Mouse (Mus musculus) forebrain, embryonic 10.5 days (tissue): ENCODE measurements around the gene Lpp. TPM values are rescaled to one million over a fixed set of nuclear protein-coding genes. Genes with fewer than 3 reads are reported as not detected.

Experiments used
- DNase-seq: peaks from one replicate; pipeline ENCODE4 v3.0.0-alpha.2; 2017; ENCODE audit warnings: low spot score; ENCODE audit errors: extremely low spot score
- H3K27ac ChIP-seq: fragments of 300-500 bp; sonication (generic); 2 replicates; pipeline ENCODE4 v1.5.1; 2016; ENCODE audit warnings: mild to moderate bottlenecking
- H3K27me3 ChIP-seq: fragments of 300-500 bp; sonication (generic); 2 replicates; pipeline ENCODE4 v1.6.1; 2016; ENCODE audit warnings: mild to moderate bottlenecking; ENCODE audit not compliant: poor library complexity, severe bottlenecking
- H3K36me3 ChIP-seq: fragments of 300-500 bp; sonication (generic); replicated peaks from 2 replicates; pipeline ENCODE4 v1.6.1; 2016; ENCODE audit warnings: mild to moderate bottlenecking, moderate library complexity
- H3K4me1 ChIP-seq: fragments of 300-500 bp; sonication (generic); 2 replicates; pipeline ENCODE4 v1.6.1; 2016
- H3K4me3 ChIP-seq: fragments of 300-500 bp; sonication (generic); 2 replicates; pipeline ENCODE4 v1.5.1; 2016; ENCODE audit warnings: mild to moderate bottlenecking, moderate library complexity
- H3K9me3 ChIP-seq: fragments of 300-500 bp; sonication (generic); 2 replicates; pipeline ENCODE4 v1.6.1; 2016; ENCODE audit warnings: mild to moderate bottlenecking, moderate library complexity
- WGBS: fragments of 180-500 bp; shearing (Covaris S2); methylation state at CpG from one replicate; pipeline ENCODE4 v1.1.7; 2016; 5-methylcytosine and 5-hydroxymethylcytosine counted together
- polyA plus RNA-seq: library from polyadenylated mRNA; unstranded; fragments of >200 nt; fragmentation: Nextera tagmentation; extraction: Ambion mirVana; gene quantifications from 2 replicates; pipeline ENCODE4 v1.2.1, GENCODE M21; 2016

Gene Lpp
- polyA plus RNA-seq, 1 experiment from 2014 or later, result 27.3 TPM

- DNase-seq, result no peak
- no peak overlapping the region for H3K4me3 ChIP-seq
- H3K27ac ChIP-seq, result no peak overlapping the region
- H3K9me3 ChIP-seq, result no peaks in the 10 kb centered on the region
- H3K27me3 ChIP-seq, result no peaks in the 10 kb centered on the region
- peaks cover 5% of the 10 kb centered on the region for H3K36me3 ChIP-seq
- H3K4me1 ChIP-seq, result no peaks in the 10 kb centered on the region
These were observed 285.6 kb downstream of the Lpp start for GRCm38 (mm10) chr16:24678942-24679341.

- no peaks in the 10 kb centered on the region for H3K4me1 ChIP-seq
- H3K27ac ChIP-seq, result no peak overlapping the region
- H3K36me3 ChIP-seq, result no peaks in the 10 kb centered on the region; the same call in 1 of the 2 replicates
- no peak overlapping the region for H3K4me3 ChIP-seq
- no peak for DNase-seq
- H3K27me3 ChIP-seq, result no peaks in the 10 kb centered on the region
- WGBS, result 92% methylated on average over 4 of the region's 4 CpGs
- H3K9me3 ChIP-seq, result no peaks in the 10 kb centered on the region
These were observed 301.8 kb downstream of the Lpp start for GRCm38 (mm10) chr16:24695062-24695461.

- Histone ChIP-seq H3K4me1 (no peaks in the 10 kb centered on the region), H3K9me3 (no peaks in the 10 kb centered on the region), H3K36me3 (no peaks in the 10 kb centered on the region), H3K4me3 (no peak overlapping the region), H3K27me3 (no peaks in the 10 kb centered on the region), H3K27ac (no peak overlapping the region)
- WGBS, result 96% methylated on average over 3 of the region's 3 CpGs
- no peak for DNase-seq
These were observed 310.9 kb downstream of the Lpp start for GRCm38 (mm10) chr16:24704215-24704614.

GRCm38 (mm10) chr16:24723641-24724040 is 330.3 kb downstream of the Lpp start:
- no peak for DNase-seq
- Histone ChIP-seq H3K9me3 (no peaks in the 10 kb centered on the region), H3K27ac (no peak overlapping the region), H3K36me3 (no peaks in the 10 kb centered on the region), H3K4me3 (no peak overlapping the region), H3K4me1 (peaks cover 11% of the 10 kb centered on the region), H3K27me3 (no peaks in the 10 kb centered on the region)
- 63% methylated on average over 4 of the region's 4 CpGs for WGBS

GRCm38 (mm10) chr16:24732751-24733150 is 339.4 kb downstream of the Lpp start:
- H3K9me3 ChIP-seq, result no peaks in the 10 kb centered on the region
- no peak overlapping the region for H3K27ac ChIP-seq
- H3K36me3 ChIP-seq, result no peaks in the 10 kb centered on the region
- 74% methylated on average over 1 of the region's 1 CpGs for WGBS
- peaks cover 25% of the 10 kb centered on the region for H3K4me1 ChIP-seq
- DNase-seq, result no peak
- H3K27me3 ChIP-seq, result no peaks in the 10 kb centered on the region
- H3K4me3 ChIP-seq, result no peak overlapping the region

- no peaks in the 10 kb centered on the region for H3K36me3 ChIP-seq
- no peaks in the 10 kb centered on the region for H3K9me3 ChIP-seq
- H3K27me3 ChIP-seq, result no peaks in the 10 kb centered on the region
- no peak for DNase-seq
- H3K4me1 ChIP-seq, result peaks cover 27% of the 10 kb centered on the region
- 90% methylated on average over 1 of the region's 1 CpGs for WGBS
- no peak overlapping the region for H3K4me3 ChIP-seq
- no peak overlapping the region for H3K27ac ChIP-seq
These were observed 340.0 kb downstream of the Lpp start for GRCm38 (mm10) chr16:24733321-24733720.

- no peaks in the 10 kb centered on the region for H3K36me3 ChIP-seq
- WGBS, result 91% methylated on average over 2 of the region's 2 CpGs
- H3K4me3 ChIP-seq, result no peak overlapping the region
- H3K9me3 ChIP-seq, result no peaks in the 10 kb centered on the region
- no peaks in the 10 kb centered on the region for H3K27me3 ChIP-seq
- H3K27ac ChIP-seq, result no peak overlapping the region
- H3K4me1 ChIP-seq, result peaks cover 26% of the 10 kb centered on the region
- no peak for DNase-seq
These were observed 342.4 kb downstream of the Lpp start for GRCm38 (mm10) chr16:24735754-24736153.

- no peaks in the 10 kb centered on the region for H3K9me3 ChIP-seq
- no peak overlapping the region for H3K27ac ChIP-seq
- WGBS, result 61% methylated on average over 10 of the region's 10 CpGs
- H3K4me3 ChIP-seq, result no peak overlapping the region
- no peaks in the 10 kb centered on the region for H3K36me3 ChIP-seq
- no peaks in the 10 kb centered on the region for H3K27me3 ChIP-seq
- H3K4me1 ChIP-seq, result peaks cover 26% of the 10 kb centered on the region
- DNase-seq, result no peak
These were observed 344.2 kb downstream of the Lpp start for GRCm38 (mm10) chr16:24737362-24738057.

GRCm38 (mm10) chr16:24740714-24741113 is 347.4 kb downstream of the Lpp start:
- Histone ChIP-seq H3K27me3 (no peaks in the 10 kb centered on the region), H3K36me3 (no peaks in the 10 kb centered on the region), H3K27ac (no peak overlapping the region), H3K4me1 (peaks cover 26% of the 10 kb centered on the region), H3K4me3 (no peak overlapping the region), H3K9me3 (no peaks in the 10 kb centered on the region)
- 92% methylated on average over 4 of the region's 4 CpGs for whole genome bisulfite sequencing
- DNase-seq, result no peak

- Histone ChIP-seq H3K4me3 (no peak overlapping the region), H3K4me1 (no peaks in the 10 kb centered on the region), H3K36me3 (no peaks in the 10 kb centered on the region), H3K9me3 (no peaks in the 10 kb centered on the region), H3K27ac (no peak overlapping the region), H3K27me3 (no peaks in the 10 kb centered on the region)
- no peak for DNase-seq
These were observed 356.5 kb downstream of the Lpp start for GRCm38 (mm10) chr16:24749816-24750215.

GRCm38 (mm10) chr16:24756141-24756540 is 362.8 kb downstream of the Lpp start:
- no peaks in the 10 kb centered on the region for H3K27me3 ChIP-seq
- H3K36me3 ChIP-seq, result no peaks in the 10 kb centered on the region
- no peaks in the 10 kb centered on the region for H3K9me3 ChIP-seq
- H3K27ac ChIP-seq, result no peak overlapping the region
- WGBS, result 93% methylated on average over 9 of the region's 9 CpGs
- H3K4me3 ChIP-seq, result no peak overlapping the region
- DNase-seq, result no peak
- no peaks in the 10 kb centered on the region for H3K4me1 ChIP-seq

GRCm38 (mm10) chr16:24766051-24766450 is 372.7 kb downstream of the Lpp start:
- H3K27ac ChIP-seq, result no peak overlapping the region
- peaks cover 6% of the 10 kb centered on the region for H3K4me1 ChIP-seq
- DNase-seq, result no peak
- no peaks in the 10 kb centered on the region for H3K27me3 ChIP-seq
- no peak overlapping the region for H3K4me3 ChIP-seq
- no peaks in the 10 kb centered on the region for H3K9me3 ChIP-seq
- peaks cover 7% of the 10 kb centered on the region for H3K36me3 ChIP-seq
- 93% methylated on average over 3 of the region's 3 CpGs for WGBS

GRCm38 (mm10) chr16:24766596-24766995 is 373.3 kb downstream of the Lpp start:
- Histone ChIP-seq H3K36me3 (peaks cover 6% of the 10 kb centered on the region), H3K27ac (no peak overlapping the region), H3K9me3 (no peaks in the 10 kb centered on the region), H3K4me3 (no peak overlapping the region), H3K4me1 (peaks cover 6% of the 10 kb centered on the region), H3K27me3 (no peaks in the 10 kb centered on the region)
- DNase-seq, result no peak
- 94% methylated on average over 2 of the region's 2 CpGs for WGBS

- WGBS, result 88% methylated on average over 2 of the region's 2 CpGs
These were observed 383.7 kb downstream of the Lpp start for GRCm38 (mm10) chr16:24777053-24777452.

More at GRCm38 (mm10) chr16:24777053-24777452, 383.7 kb downstream of the Lpp start:
- no peak overlapping the region for H3K27ac ChIP-seq
- H3K4me1 ChIP-seq, result peaks cover 10% of the 10 kb centered on the region; the same call in 1 of the 2 replicates
- no peaks in the 10 kb centered on the region for H3K27me3 ChIP-seq
- DNase-seq, result no peak
- H3K9me3 ChIP-seq, result no peaks in the 10 kb centered on the region
- H3K4me3 ChIP-seq, result no peak overlapping the region
- no peaks in the 10 kb centered on the region for H3K36me3 ChIP-seq
